Mouse (Mus musculus) midbrain, embryonic 14.5 days (tissue): ENCODE measurements around the gene Mapkapk2. TPM values are rescaled to one million over a fixed set of nuclear protein-coding genes. Genes with fewer than 3 reads are reported as not detected.

Source experiments
- ATAC-seq: fragments of 200-750 bp; cut with Nextera tagmentation; 2 replicates; pipeline ENCODE4 v1.8.0; 2017; ENCODE audit warnings: moderate number of reproducible peaks, moderate library complexity; ENCODE audit not compliant: low FRiP score, low TSS enrichment
- DNase-seq: peaks from one replicate; pipeline ENCODE4 v3.0.0-alpha.2; 2015
- H3K27ac ChIP-seq: fragments of 300-500 bp; sonication (generic); replicated peaks from 2 replicates; pipeline ENCODE4 v1.5.1; 2014; ENCODE audit warnings: mild to moderate bottlenecking, low read depth, low read length, moderate library complexity
- H3K27me3 ChIP-seq: fragments of 300-500 bp; sonication (generic); 2 replicates; pipeline ENCODE4 v1.6.1; 2014; ENCODE audit warnings: low read length, control low read depth, mixed read lengths; ENCODE audit not compliant: control insufficient read depth, insufficient read depth
- H3K36me3 ChIP-seq: fragments of 300-500 bp; sonication (generic); 2 replicates; pipeline ENCODE4 v1.6.1; 2014; ENCODE audit warnings: low read length, control low read depth; ENCODE audit not compliant: control insufficient read depth, insufficient read depth
- H3K4me1 ChIP-seq: fragments of 300-500 bp; sonication (generic); 2 replicates; pipeline ENCODE4 v1.6.1; 2014; ENCODE audit warnings: mild to moderate bottlenecking, antibody characterized with exemption, low read length, control low read depth; ENCODE audit not compliant: control insufficient read depth, insufficient read depth
- H3K4me2 ChIP-seq: fragments of 300-500 bp; sonication (generic); 2 replicates; pipeline ENCODE4 v1.6.1; 2014; ENCODE audit warnings: mild to moderate bottlenecking, low read length, moderate library complexity
- H3K4me3 ChIP-seq: fragments of 300-500 bp; sonication (generic); replicated peaks from 2 replicates; pipeline ENCODE4 v1.5.1; 2014; ENCODE audit warnings: low read depth, low read length
- H3K9ac ChIP-seq: fragments of 300-500 bp; sonication (generic); replicated peaks from 2 replicates; pipeline ENCODE4 v1.6.1; 2014; ENCODE audit warnings: mild to moderate bottlenecking, low read length, moderate library complexity
- H3K9me3 ChIP-seq: fragments of 300-500 bp; sonication (generic); 2 replicates; pipeline ENCODE4 v1.6.1; 2016; ENCODE audit warnings: low read length, control low read depth, mixed read lengths; ENCODE audit not compliant: control insufficient read depth
- WGBS: fragments of 180-500 bp; shearing (Covaris S2); extraction: QIAGEN DNeasy Blood & Tissue Kit; methylation state at CpG from one replicate; pipeline ENCODE4 v1.1.7; 2014; 5-methylcytosine and 5-hydroxymethylcytosine counted together
- polyA plus RNA-seq: library from polyadenylated mRNA; unstranded; fragments of >200 nt; fragmentation: Nextera tagmentation; extraction: Ambion mirVana; gene quantifications from 2 replicates; pipeline ENCODE4 v1.2.1, GENCODE M21; 2014

Mapkapk2 gene
- polyA plus RNA-seq, 1 experiment from 2014 or later: 35.0 TPM

DNA sequence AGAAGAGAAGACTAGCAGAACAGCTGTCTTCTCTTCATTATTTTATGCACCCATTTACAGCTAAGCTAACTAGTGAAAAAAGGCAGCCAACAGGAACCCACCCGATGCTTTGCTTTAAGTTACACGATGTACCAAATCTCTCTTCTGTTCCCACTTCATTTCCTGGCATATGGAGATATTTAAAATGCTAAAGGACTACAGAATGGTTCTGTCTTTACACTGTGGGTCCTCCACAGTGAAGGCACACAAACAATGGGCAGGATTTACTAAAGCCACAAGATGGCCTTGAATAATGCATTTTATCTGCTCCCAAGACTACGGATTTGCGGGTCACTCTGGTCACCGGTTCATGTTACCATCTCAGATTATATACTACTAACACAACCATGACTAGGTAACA, 39.5 kb upstream of the Mapkapk2 start:
- H3K4me3 ChIP-seq: peak overlapping the region; percentile 80
- DNase-seq: peak; percentile 61
- 2% methylated on average over 5 of the region's 5 CpGs for WGBS

DNA sequence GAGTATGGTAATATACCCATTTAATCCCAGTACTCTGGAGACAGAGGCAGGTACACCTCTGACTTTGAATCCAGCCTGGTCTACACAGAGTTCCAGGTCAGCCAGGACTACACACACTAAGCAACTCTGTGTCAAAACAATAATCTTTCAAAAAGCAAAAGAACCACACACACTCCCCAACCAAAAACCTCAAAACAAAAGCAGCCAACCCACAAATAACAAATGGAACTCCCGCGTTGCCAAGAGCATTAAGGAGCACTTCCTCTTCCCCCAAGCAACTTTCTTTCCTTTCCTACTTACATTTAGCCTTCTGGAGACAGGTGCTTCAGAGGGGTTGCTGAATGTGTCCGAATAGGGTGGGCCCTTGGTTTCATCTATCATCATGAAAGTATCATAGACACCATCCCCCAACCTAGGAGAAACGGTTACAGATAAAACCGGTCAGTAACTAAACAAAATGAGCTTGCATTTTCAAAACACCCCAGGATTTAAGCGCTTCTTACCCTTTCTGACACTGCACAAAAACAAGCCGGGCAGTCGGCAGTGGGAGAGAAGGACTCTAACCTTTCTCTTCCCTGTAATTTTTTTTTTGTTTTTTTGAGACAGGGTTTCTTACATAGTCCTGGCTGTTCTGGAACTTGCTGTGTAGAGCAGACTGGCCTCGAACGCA, 38.5 kb upstream of the Mapkapk2 start:
- H3K9me3 ChIP-seq: no peaks in the 10 kb centered on the region
- no peak for DNase-seq
- peak overlapping the region; percentile 80; the same call in 1 of the 2 replicates for H3K4me3 ChIP-seq
- no peaks in the 10 kb centered on the region for H3K27me3 ChIP-seq
- H3K36me3 ChIP-seq: no peaks in the 10 kb centered on the region
- WGBS: 85% methylated on average over 10 of the region's 10 CpGs
- no peak for ATAC-seq
- H3K4me1 ChIP-seq: peaks cover 34% of the 10 kb centered on the region
- peak overlapping the region; percentile 85 for H3K4me2 ChIP-seq
- H3K27ac ChIP-seq: no peak overlapping the region
- peak overlapping the region; percentile 29; the same call in 1 of the 2 replicates for H3K9ac ChIP-seq

More for the DNA sequence above, 39.5 kb upstream of the Mapkapk2 start:
- Histone ChIP-seq H3K36me3 (no peaks in the 10 kb centered on the region), H3K4me2 (peak overlapping the region; percentile 85), H3K27me3 (no peaks in the 10 kb centered on the region), H3K27ac (peak overlapping the region; percentile 20; the same call in 1 of the 2 replicates), H3K9me3 (no peaks in the 10 kb centered on the region), H3K9ac (peak overlapping the region; percentile 74), H3K4me1 (peaks cover 34% of the 10 kb centered on the region)
- ATAC-seq: no peak

DNA sequence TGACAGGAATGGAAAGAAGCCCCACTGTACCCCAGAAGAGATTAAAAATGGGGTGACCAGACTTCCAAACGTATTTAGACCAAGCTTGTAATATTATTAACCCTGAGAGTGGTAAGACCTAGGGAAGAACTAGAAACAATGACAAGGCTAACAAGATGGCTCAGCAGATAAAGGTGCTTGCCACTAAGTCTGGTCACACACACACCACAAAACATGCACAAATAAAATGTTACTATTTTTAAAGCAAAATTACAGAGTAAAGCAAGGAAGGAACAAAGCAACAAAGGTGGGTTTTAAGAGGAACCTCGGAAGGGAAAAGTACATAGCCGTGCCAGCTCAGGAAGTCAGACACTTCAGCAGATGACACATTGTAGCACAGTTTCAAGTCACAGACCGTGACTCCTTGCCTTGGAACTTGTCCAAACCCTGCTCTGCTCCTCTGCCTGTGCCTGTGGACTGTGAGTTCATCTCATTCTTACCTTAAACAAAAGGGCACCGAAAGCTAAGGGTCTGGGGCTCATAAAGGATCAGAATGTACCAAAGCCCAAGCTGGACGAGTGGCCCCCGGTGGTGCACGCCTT, 37.4 kb upstream of the Mapkapk2 start:
- no peak for ATAC-seq
- H3K4me1 ChIP-seq: peaks cover 34% of the 10 kb centered on the region
- no peak overlapping the region for H3K4me3 ChIP-seq
- no peak overlapping the region for H3K27ac ChIP-seq
- H3K9me3 ChIP-seq: no peaks in the 10 kb centered on the region
- H3K36me3 ChIP-seq: peaks cover 6% of the 10 kb centered on the region
- H3K9ac ChIP-seq: no peak overlapping the region; the same call in 1 of the 2 replicates
- no peak for DNase-seq
- no peaks in the 10 kb centered on the region for H3K27me3 ChIP-seq
- WGBS: 41% methylated on average over 8 of the region's 8 CpGs
- peak overlapping the region; percentile 85 for H3K4me2 ChIP-seq

DNA sequence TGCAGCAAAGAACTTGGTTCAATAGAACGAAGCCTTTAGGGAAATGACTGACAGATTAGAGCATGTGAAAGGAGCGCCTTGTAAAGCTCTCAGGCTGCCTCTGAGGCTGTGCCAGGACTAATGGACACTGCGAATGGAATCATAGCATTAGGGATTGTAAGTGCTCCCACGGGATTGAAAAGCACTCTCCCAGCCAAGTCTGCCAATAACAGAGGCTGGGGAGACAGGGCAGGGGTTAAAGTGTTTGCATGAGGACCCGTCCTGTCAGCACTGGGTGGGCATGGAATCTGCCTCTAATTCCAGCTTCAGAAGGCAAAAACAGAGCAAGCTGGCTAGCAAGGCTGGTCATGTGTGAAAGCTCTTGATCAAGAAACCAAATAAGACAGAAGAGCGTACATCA, 36.6 kb upstream of the Mapkapk2 start:
- H3K27me3 ChIP-seq: no peaks in the 10 kb centered on the region
- peaks cover 34% of the 10 kb centered on the region for H3K4me1 ChIP-seq
- DNase-seq (peak; percentile 75), ATAC-seq (no peak)
- no peaks in the 10 kb centered on the region for H3K9me3 ChIP-seq
- WGBS: 20% methylated on average over 6 of the region's 6 CpGs
- peaks cover 14% of the 10 kb centered on the region for H3K36me3 ChIP-seq
- peak overlapping the region; percentile 85 for H3K4me2 ChIP-seq
- H3K9ac ChIP-seq: no peak overlapping the region; the same call in 1 of the 2 replicates
- H3K4me3 ChIP-seq: no peak overlapping the region
- peak overlapping the region; percentile 37 for H3K27ac ChIP-seq

DNA sequence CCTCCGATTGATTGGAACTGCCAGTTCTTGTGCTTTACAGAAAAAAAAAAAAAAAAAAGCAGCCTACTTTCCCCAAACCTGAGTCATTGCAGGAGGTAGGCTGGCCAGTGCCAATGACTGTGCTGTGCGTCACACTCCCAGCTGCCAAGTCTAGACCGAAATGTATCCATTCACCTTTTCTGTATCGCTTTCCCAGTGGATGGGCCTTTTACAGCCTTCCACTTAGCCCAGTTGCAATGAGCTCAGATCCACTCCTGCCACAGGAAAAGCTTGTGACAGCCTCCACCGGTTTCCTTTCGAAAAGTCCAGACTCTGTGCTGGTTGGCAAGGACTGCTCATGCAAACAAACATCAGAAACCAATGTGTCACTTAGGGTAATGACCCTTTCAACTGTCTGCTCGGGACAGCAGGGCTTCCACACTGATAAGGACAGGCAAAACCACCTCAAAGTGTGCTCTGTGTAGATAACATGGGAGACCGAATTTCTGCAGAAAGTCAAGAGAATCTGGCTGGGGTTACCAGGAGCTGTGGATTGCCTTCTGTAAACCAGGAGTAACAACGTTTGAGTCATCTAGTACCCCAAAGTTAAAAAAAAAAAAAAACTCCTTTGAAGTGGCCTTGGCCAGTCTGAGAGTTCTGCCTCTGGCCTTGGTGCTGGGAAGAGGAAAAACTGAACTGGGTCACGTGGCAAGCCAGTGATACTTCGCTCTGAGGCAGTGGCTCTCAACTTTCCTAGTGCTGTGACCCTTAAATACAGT, 28.5 kb upstream of the Mapkapk2 start:
- Histone ChIP-seq H3K36me3 (peaks cover 46% of the 10 kb centered on the region), H3K9me3 (no peaks in the 10 kb centered on the region), H3K4me2 (no peak overlapping the region), H3K27ac (no peak overlapping the region), H3K9ac (no peak overlapping the region), H3K27me3 (no peaks in the 10 kb centered on the region), H3K4me3 (no peak overlapping the region), H3K4me1 (no peaks in the 10 kb centered on the region)
- DNase-seq (no peak), ATAC-seq (no peak)
- WGBS: 87% methylated on average over 11 of the region's 11 CpGs

DNA sequence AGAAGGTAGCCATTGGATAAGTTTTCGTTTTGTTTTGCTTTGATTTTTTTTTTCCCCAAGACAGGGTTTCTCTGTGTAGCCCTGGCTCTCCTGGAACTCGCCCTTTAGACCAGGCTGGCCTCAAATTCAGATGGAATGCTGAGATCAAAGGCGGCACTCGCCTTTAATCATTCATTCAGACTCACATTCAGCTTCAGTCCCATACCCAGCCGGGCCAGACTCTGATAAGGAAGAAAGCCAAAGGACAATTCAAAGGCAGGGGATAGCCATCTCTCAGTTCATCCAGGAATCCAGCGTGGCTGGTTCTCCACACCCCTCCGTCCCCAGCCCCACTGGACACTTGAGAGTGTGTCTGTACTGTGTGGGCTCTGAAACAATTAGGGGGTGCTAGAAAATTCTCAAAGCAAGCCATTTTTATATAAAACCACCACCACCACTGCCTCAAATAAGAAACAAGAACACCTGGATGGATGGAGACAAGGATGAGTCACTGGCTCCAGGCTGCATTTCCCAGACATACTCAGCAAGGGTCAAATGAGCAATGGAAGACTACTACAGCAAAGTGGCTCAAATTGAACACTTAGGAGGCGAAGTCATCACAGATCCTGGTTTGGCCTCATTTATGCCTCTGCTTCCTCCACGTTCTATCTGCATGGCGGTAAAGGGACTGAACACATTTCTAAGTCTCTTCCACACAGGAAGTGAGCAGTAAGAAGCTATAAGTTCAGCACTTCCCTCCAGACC, 26.1 kb upstream of the Mapkapk2 start:
- no peak overlapping the region for H3K4me3 ChIP-seq
- H3K4me2 ChIP-seq: no peak overlapping the region
- H3K9ac ChIP-seq: no peak overlapping the region
- 68% methylated on average over 10 of the region's 10 CpGs for WGBS
- H3K27ac ChIP-seq: no peak overlapping the region
- ATAC-seq: no peak
- H3K27me3 ChIP-seq: no peaks in the 10 kb centered on the region
- peaks cover 26% of the 10 kb centered on the region for H3K36me3 ChIP-seq
- no peak for DNase-seq
- H3K9me3 ChIP-seq: no peaks in the 10 kb centered on the region
- no peaks in the 10 kb centered on the region for H3K4me1 ChIP-seq

DNA sequence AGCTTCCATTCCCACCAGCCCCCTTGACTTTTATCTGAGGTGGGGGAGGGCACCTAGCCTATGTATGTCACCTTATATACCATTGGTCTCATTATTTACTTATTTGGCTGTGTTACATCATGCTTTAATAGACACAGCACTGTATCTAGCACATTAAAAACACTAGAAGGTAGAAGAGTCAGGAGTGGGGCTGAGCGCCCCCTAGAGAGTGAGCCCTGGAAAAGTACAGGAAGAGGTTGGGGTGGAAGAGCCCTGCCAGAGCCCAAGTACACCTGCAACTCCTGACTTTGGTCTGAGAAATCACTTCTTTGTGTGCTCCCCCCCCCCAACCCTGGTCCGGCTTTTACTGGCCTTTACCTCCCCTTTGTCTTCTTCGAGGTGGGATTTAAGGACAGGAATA, 24.4 kb upstream of the Mapkapk2 start:
- Histone ChIP-seq H3K9me3 (no peaks in the 10 kb centered on the region), H3K36me3 (peaks cover 10% of the 10 kb centered on the region), H3K9ac (no peak overlapping the region), H3K4me1 (no peaks in the 10 kb centered on the region), H3K27ac (no peak overlapping the region), H3K27me3 (no peaks in the 10 kb centered on the region), H3K4me3 (no peak overlapping the region), H3K4me2 (no peak overlapping the region)
- DNase-seq (no peak), ATAC-seq (no peak)
- WGBS: 37% methylated on average over 3 of the region's 3 CpGs

- 63% methylated on average over 2 of the region's 2 CpGs for WGBS
- DNase-seq (no peak), ATAC-seq (no peak)
- H3K27me3 ChIP-seq: no peaks in the 10 kb centered on the region
- no peaks in the 10 kb centered on the region for H3K36me3 ChIP-seq
- H3K9ac ChIP-seq: no peak overlapping the region
- no peak overlapping the region for H3K27ac ChIP-seq
- H3K4me1 ChIP-seq: no peaks in the 10 kb centered on the region
- no peaks in the 10 kb centered on the region for H3K9me3 ChIP-seq
- H3K4me2 ChIP-seq: no peak overlapping the region
- H3K4me3 ChIP-seq: no peak overlapping the region
These were observed 21.4 kb upstream of the Mapkapk2 start for GRCm38 (mm10) chr1:131119026-131119425.
